Mouse (Mus musculus): Measurements from ENCODE around the gene Bcl2a1b.
"Not testable (repeated sequence)": the region's sequence is repeated elsewhere in the genome, so short reads cannot be mapped to it uniquely, and the experiment has no call there.

The Bcl2a1b gene

GRCm38 (mm10) chr9:89198969-89199416 lies at the start of gene Bcl2a1b, which contains the start of gene Gm29094:
Gene Bcl2a1b (plus strand): TSS chr9:89199209.
Gene Gm29094 (plus strand): TSS chr9:89199379.
- 0 out of 2 replicates have a peak, but pooled peaks have one; percentile 16 for ATAC-seq (ENCODE audit: low TSS enrichment)

GRCm38 (mm10) chr9:89172539-89172938 lies 26.5 kb upstream of the Bcl2a1b start:
- not testable (repeated sequence) for ATAC-seq (ENCODE audit: low TSS enrichment)

GRCm38 (mm10) chr9:89178833-89179232 lies 20.2 kb upstream of the Bcl2a1b start:
- ATAC-seq (ENCODE audit: low TSS enrichment), result peak; percentile 79

- ATAC-seq (ENCODE audit: low TSS enrichment), result not testable (repeated sequence)
Observed at GRCm38 (mm10) chr9:89179469-89179868, 19.5 kb upstream of the Bcl2a1b start.

GRCm38 (mm10) chr9:89187006-89187405 lies 12.0 kb upstream of the Bcl2a1b start:
- ATAC-seq (ENCODE audit: low TSS enrichment), result not testable (repeated sequence)

GRCm38 (mm10) chr9:89195483-89195882 lies 3.5 kb upstream of the Bcl2a1b start:
- ATAC-seq (ENCODE audit: low TSS enrichment), result not testable (repeated sequence)

- ATAC-seq (ENCODE audit: low TSS enrichment), result not testable (repeated sequence)
Observed at GRCm38 (mm10) chr9:89197509-89197908, 1.5 kb upstream of the Bcl2a1b start.

- ATAC-seq (ENCODE audit: low TSS enrichment), result not testable (repeated sequence)
Observed at GRCm38 (mm10) chr9:89198349-89198748, 660 bp upstream of the Bcl2a1b start.

- not testable (repeated sequence) for ATAC-seq (ENCODE audit: low TSS enrichment)
Observed at GRCm38 (mm10) chr9:89202256-89202655, 3.2 kb downstream of the Bcl2a1b start.

- ATAC-seq (ENCODE audit: low TSS enrichment), result not testable (repeated sequence)
Observed at GRCm38 (mm10) chr9:89208939-89209338, 9.9 kb downstream of the Bcl2a1b start.

GRCm38 (mm10) chr9:89210353-89211064 lies 11.5 kb downstream of the Bcl2a1b start, which contains the start of gene Mthfs:
Gene Mthfs (plus strand): TSS chr9:89210676.
- peak; percentile 73 for ATAC-seq (ENCODE audit: low TSS enrichment)

- peak; percentile 91 for ATAC-seq (ENCODE audit: low TSS enrichment)
Observed at GRCm38 (mm10) chr9:89211065-89211858, 12.3 kb downstream of the Bcl2a1b start.

GRCm38 (mm10) chr9:89212428-89212827 lies 13.4 kb downstream of the Bcl2a1b start:
- not testable (repeated sequence) for ATAC-seq (ENCODE audit: low TSS enrichment)

- not testable (repeated sequence) for ATAC-seq (ENCODE audit: low TSS enrichment)
Observed at GRCm38 (mm10) chr9:89218174-89218573, 19.2 kb downstream of the Bcl2a1b start.

GRCm38 (mm10) chr9:89219668-89220067 lies 20.7 kb downstream of the Bcl2a1b start:
- not testable (repeated sequence) for ATAC-seq (ENCODE audit: low TSS enrichment)

GRCm38 (mm10) chr9:89220704-89221287 lies 21.8 kb downstream of the Bcl2a1b start:
- not testable (repeated sequence) for ATAC-seq (ENCODE audit: low TSS enrichment)

- peak; percentile 81 for ATAC-seq (ENCODE audit: low TSS enrichment)
Observed at GRCm38 (mm10) chr9:89226071-89226470, 27.1 kb downstream of the Bcl2a1b start.

- no peak for ATAC-seq (ENCODE audit: low TSS enrichment)
Observed at GRCm38 (mm10) chr9:89228122-89228521, 29.1 kb downstream of the Bcl2a1b start.

GRCm38 (mm10) chr9:89230897-89231497 lies 32.0 kb downstream of the Bcl2a1b start:
- ATAC-seq (ENCODE audit: low TSS enrichment), result peak; percentile 88

GRCm38 (mm10) chr9:89237131-89237530 lies 38.1 kb downstream of the Bcl2a1b start:
- ATAC-seq (ENCODE audit: low TSS enrichment), result not testable (repeated sequence)

- not testable (repeated sequence) for ATAC-seq (ENCODE audit: low TSS enrichment)
Observed at GRCm38 (mm10) chr9:89238976-89239505, 40.0 kb downstream of the Bcl2a1b start.
